Mouse (Mus musculus): ENCODE measurements around the gene P3h3. TPM values are rescaled to one million over a fixed set of nuclear protein-coding genes. Genes with fewer than 3 reads are reported as not detected.

The P3h3 gene
- polyA plus RNA-seq, 1 experiment from 2014 or later, result 5.0 TPM

GRCm38 (mm10) chr6:124888555-124889125 is 31.1 kb upstream of the P3h3 start:
- Histone ChIP-seq H3K4me1 (no peaks in the 10 kb centered on the region), H3K27me3 (replicated peaks) (no peaks in the 10 kb centered on the region), H3K9me3 (replicated peaks) (no peaks in the 10 kb centered on the region), H3K9ac (no peak overlapping the region), H3K27ac (no peak overlapping the region), H3K36me3 (no peaks in the 10 kb centered on the region), H3K4me3 (no peak overlapping the region), H3K4me2 (no peak overlapping the region)
- ATAC-seq, result no peak
- 78% methylated on average over 6 of the region's 6 CpGs for WGBS (ENCODE audit: insufficient replicate concordance)

GRCm38 (mm10) chr6:124887986-124888385 is 30.4 kb upstream of the P3h3 start, which contains the start of gene Cd4:
Gene Cd4, minus strand, starts transcription at chr6:124888221.
- Histone ChIP-seq H3K9ac (no peak within 1 kb of the TSS), H3K36me3 (no peaks in the 10 kb centered on the region), H3K4me2 (no peak within 1 kb of the TSS), H3K27ac (no peak within 1 kb of the TSS), H3K4me1 (no peaks in the 10 kb centered on the region), H3K9me3 (replicated peaks) (no peaks in the 10 kb centered on the region), H3K4me3 (no peak within 1 kb of the TSS), H3K27me3 (replicated peaks) (no peaks in the 10 kb centered on the region)
- 70% methylated on average over 9 of the region's 9 CpGs for WGBS (ENCODE audit: insufficient replicate concordance)
- ATAC-seq, result no peak

- H3K27ac ChIP-seq, result no peak overlapping the region
- no peak overlapping the region for H3K4me3 ChIP-seq
- no peak for ATAC-seq
- H3K27me3 ChIP-seq (replicated peaks), result no peaks in the 10 kb centered on the region
- no peaks in the 10 kb centered on the region for H3K9me3 ChIP-seq (replicated peaks)
- no peaks in the 10 kb centered on the region for H3K4me1 ChIP-seq
- no peaks in the 10 kb centered on the region for H3K36me3 ChIP-seq
- no peak overlapping the region for H3K9ac ChIP-seq
- H3K4me2 ChIP-seq, result no peak overlapping the region
- 69% methylated on average over 8 of the region's 8 CpGs for WGBS (ENCODE audit: insufficient replicate concordance)
Measured at GRCm38 (mm10) chr6:124885956-124886381, 28.4 kb upstream of the P3h3 start.

- no peak overlapping the region for H3K27ac ChIP-seq
- 46% methylated on average over 10 of the region's 10 CpGs for WGBS (ENCODE audit: insufficient replicate concordance)
- ATAC-seq, result no peak
Measured at GRCm38 (mm10) chr6:124884714-124885500, 27.4 kb upstream of the P3h3 start.

GRCm38 (mm10) chr6:124883351-124883750 is 25.8 kb upstream of the P3h3 start:
- no peak for ATAC-seq
- no peak overlapping the region for H3K27ac ChIP-seq
- 71% methylated on average over 10 of the region's 10 CpGs for WGBS (ENCODE audit: insufficient replicate concordance)
- no peaks in the 10 kb centered on the region for H3K9me3 ChIP-seq (replicated peaks)
- H3K36me3 ChIP-seq, result no peaks in the 10 kb centered on the region
- no peaks in the 10 kb centered on the region for H3K4me1 ChIP-seq
- no peak overlapping the region for H3K4me2 ChIP-seq
- H3K4me3 ChIP-seq, result no peak overlapping the region
- H3K27me3 ChIP-seq (replicated peaks), result 0 out of 2 replicates have a peak, but pooled peaks cover 4% of the 10 kb centered on the region
- H3K9ac ChIP-seq, result no peak overlapping the region

More at GRCm38 (mm10) chr6:124884714-124885500, 27.4 kb upstream of the P3h3 start:
- no peak overlapping the region for H3K4me3 ChIP-seq
- H3K9me3 ChIP-seq (replicated peaks), result no peaks in the 10 kb centered on the region
- no peaks in the 10 kb centered on the region for H3K36me3 ChIP-seq
- H3K9ac ChIP-seq, result no peak overlapping the region
- no peaks in the 10 kb centered on the region for H3K4me1 ChIP-seq
- no peak overlapping the region for H3K4me2 ChIP-seq
- H3K27me3 ChIP-seq (replicated peaks), result no peaks in the 10 kb centered on the region

- Histone ChIP-seq H3K9me3 (replicated peaks) (no peaks in the 10 kb centered on the region), H3K4me3 (no peak overlapping the region), H3K27ac (no peak overlapping the region), H3K9ac (no peak overlapping the region), H3K4me2 (no peak overlapping the region), H3K4me1 (no peaks in the 10 kb centered on the region), H3K27me3 (replicated peaks) (0 out of 2 replicates have a peak, but pooled peaks cover 4% of the 10 kb centered on the region), H3K36me3 (no peaks in the 10 kb centered on the region)
- ATAC-seq, result no peak
- 76% methylated on average over 9 of the region's 9 CpGs for WGBS (ENCODE audit: insufficient replicate concordance)
Measured at GRCm38 (mm10) chr6:124881821-124882220, 24.3 kb upstream of the P3h3 start.

- Histone ChIP-seq H3K9ac (no peak overlapping the region), H3K9me3 (replicated peaks) (no peaks in the 10 kb centered on the region), H3K27me3 (replicated peaks) (0 out of 2 replicates have a peak, but pooled peaks cover 9% of the 10 kb centered on the region), H3K4me3 (no peak overlapping the region), H3K4me1 (no peaks in the 10 kb centered on the region), H3K36me3 (no peaks in the 10 kb centered on the region), H3K4me2 (no peak overlapping the region), H3K27ac (no peak overlapping the region)
- ATAC-seq, result no peak
- 46% methylated on average over 6 of the region's 6 CpGs for WGBS (ENCODE audit: insufficient replicate concordance)
Measured at GRCm38 (mm10) chr6:124879390-124879789, 21.8 kb upstream of the P3h3 start.

- Histone ChIP-seq H3K4me2 (no peak overlapping the region), H3K4me1 (no peaks in the 10 kb centered on the region), H3K4me3 (no peak overlapping the region), H3K27me3 (replicated peaks) (0 out of 2 replicates have a peak, but pooled peaks cover 15% of the 10 kb centered on the region), H3K9me3 (replicated peaks) (no peaks in the 10 kb centered on the region), H3K36me3 (no peaks in the 10 kb centered on the region), H3K9ac (no peak overlapping the region), H3K27ac (no peak overlapping the region)
- 20% methylated on average over 2 of the region's 3 CpGs for WGBS (ENCODE audit: insufficient replicate concordance)
- no peak for ATAC-seq
Measured at GRCm38 (mm10) chr6:124874348-124874747, 16.8 kb upstream of the P3h3 start.

GRCm38 (mm10) chr6:124866560-124866959 is 9.0 kb upstream of the P3h3 start:
- peaks cover 57% of the 10 kb centered on the region for H3K27me3 ChIP-seq (replicated peaks)
- no peak for ATAC-seq

GRCm38 (mm10) chr6:124865766-124866362 is 8.3 kb upstream of the P3h3 start:
- 64% methylated on average over 18 of the region's 18 CpGs for WGBS (ENCODE audit: insufficient replicate concordance)
- Histone ChIP-seq H3K27me3 (replicated peaks) (peaks cover 64% of the 10 kb centered on the region), H3K4me3 (no peak overlapping the region), H3K4me1 (peaks cover 17% of the 10 kb centered on the region), H3K9me3 (replicated peaks) (no peaks in the 10 kb centered on the region), H3K36me3 (no peaks in the 10 kb centered on the region), H3K27ac (no peak overlapping the region), H3K4me2 (no peak overlapping the region), H3K9ac (no peak overlapping the region)
- ATAC-seq, result no peak

More at GRCm38 (mm10) chr6:124866560-124866959, 9.0 kb upstream of the P3h3 start:
- no peak overlapping the region for H3K9ac ChIP-seq
- no peaks in the 10 kb centered on the region for H3K36me3 ChIP-seq
- no peak overlapping the region for H3K4me2 ChIP-seq
- no peak overlapping the region for H3K27ac ChIP-seq
- WGBS (ENCODE audit: insufficient replicate concordance), result 50% methylated on average over 5 of the region's 7 CpGs
- H3K4me1 ChIP-seq, result peaks cover 17% of the 10 kb centered on the region
- H3K4me3 ChIP-seq, result no peak overlapping the region
- H3K9me3 ChIP-seq (replicated peaks), result no peaks in the 10 kb centered on the region

GRCm38 (mm10) chr6:124863658-124864298 is 6.2 kb upstream of the P3h3 start, which contains the start of gene Gpr162:
Gene Gpr162, minus strand, starts transcription at chr6:124863983.
- Histone ChIP-seq H3K27me3 (replicated peaks) (peaks cover 85% of the 10 kb centered on the region), H3K4me3 (peak within 1 kb of the TSS; percentile 48)
- under 1% methylated on average over 42 of the region's 43 CpGs for WGBS (ENCODE audit: insufficient replicate concordance)

More at GRCm38 (mm10) chr6:124863658-124864298, 6.2 kb upstream of the P3h3 start, which contains the start of gene Gpr162:
- H3K27ac ChIP-seq, result no peak within 1 kb of the TSS
- peak; percentile 28; the same call in 1 of the 2 replicates for ATAC-seq
- no peak within 1 kb of the TSS; the same call in 1 of the 2 replicates for H3K9ac ChIP-seq
- H3K9me3 ChIP-seq (replicated peaks), result no peaks in the 10 kb centered on the region
- no peaks in the 10 kb centered on the region for H3K36me3 ChIP-seq
- H3K4me1 ChIP-seq, result peaks cover 17% of the 10 kb centered on the region
- peak within 1 kb of the TSS; percentile 72 for H3K4me2 ChIP-seq
